Mouse (Mus musculus): ENCODE data around the gene Nudt4. TPM values are rescaled to one million over a fixed set of nuclear protein-coding genes. Genes with fewer than 3 reads are reported as not detected.
"Not testable (repeated sequence)": the region's sequence is repeated elsewhere in the genome, so short reads cannot be mapped to it uniquely, and the experiment has no call there.

Nudt4 gene
- total and polyA plus RNA-seq, 3 experiments: 21.1 to 35.7 TPM; not detected in 1

DNA sequence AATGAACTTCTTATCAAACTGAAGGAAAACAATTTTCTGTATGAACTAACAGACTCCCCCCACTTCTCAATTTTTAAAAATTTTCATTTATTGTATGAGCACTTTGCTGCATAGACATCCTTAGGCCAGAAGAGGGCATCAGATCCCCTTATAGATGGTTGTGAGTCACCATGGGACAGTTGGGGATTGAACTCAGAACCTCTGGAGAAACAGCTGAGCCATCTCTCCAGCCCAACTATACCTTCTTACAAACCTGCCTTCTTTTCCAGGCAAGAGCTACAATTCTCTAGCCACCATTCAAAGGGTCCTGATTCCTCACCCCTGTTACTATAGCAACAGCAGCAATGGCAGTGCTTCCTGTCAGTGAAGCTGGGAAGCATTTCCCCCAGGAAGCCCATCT lies 12.2 kb downstream of the Nudt4 start:
- no peaks in the 10 kb centered on the region for H3K9me3 ChIP-seq (replicated peaks; ENCODE audit: insufficient read depth, low read length)
- H3K4me3 ChIP-seq (ENCODE audit: control insufficient read depth in 1 of 2, insufficient read depth in 1 of 2, low read depth in 2 of 2, low read length in 2 of 2): no peak overlapping the region
- DNase-seq (ENCODE audit: low read depth, low spot score): peak; percentile 65
- peaks cover 0 to 2% of the 10 kb centered on the region in 2 experiments; a peak in 2 of 4 replicates for H3K36me3 ChIP-seq (ENCODE audit: control insufficient read depth in 1 of 2, insufficient read depth in 2 of 2, low read length in 2 of 2)
- no peak overlapping the region for H3K9ac ChIP-seq (ENCODE audit: control insufficient read depth, low read depth, low read length, poor library complexity, severe bottlenecking)
- TF ChIP-seq MEF2A (IDR thresholded peaks at IDR 0.05; ENCODE audit: extremely low read depth, insufficient replicate concordance, low read depth, low read length, poor library complexity, severe bottlenecking) (no peak), EP300 (IDR thresholded peaks at IDR 0.05; ENCODE audit: low read depth in 1 of 2, low read length in 2 of 2) (no peak), CTCF (IDR thresholded peaks at IDR 0.05 in 2 of 3, conservative IDR thresholded peaks at IDR 0.05 in 1 of 3; ENCODE audit: control insufficient read depth in 1 of 3, insufficient read depth in 1 of 3, low read depth in 2 of 3, low read length in 3 of 3, poor library complexity in 1 of 3, severe bottlenecking in 1 of 3) (peak; percentile 24 to 54 (median 44)), POLR2AphosphoS2 (IDR thresholded peaks at IDR 0.05; ENCODE audit: low read length) (no peak), ETS1 (IDR thresholded peaks at IDR 0.05; ENCODE audit: low read depth, low read length) (no peak), SMC3 (IDR thresholded peaks at IDR 0.05; ENCODE audit: low read depth, low read length) (peak; percentile 49), USF1 (IDR thresholded peaks at IDR 0.05; ENCODE audit: low read depth, low read length) (no peak), UBTF (IDR thresholded peaks at IDR 0.05; ENCODE audit: borderline replicate concordance, insufficient read depth, low read depth, low read length) (no peak), RAD21 (IDR thresholded peaks at IDR 0.05; ENCODE audit: low read depth, low read length) (peak; percentile 46)
- H3K4me1 ChIP-seq (ENCODE audit: control insufficient read depth in 1 of 2, insufficient read depth in 2 of 2, low read length in 2 of 2): no peaks in the 10 kb centered on the region
- H3K79me2 ChIP-seq (ENCODE audit: control insufficient read depth, insufficient read depth, low read length, poor library complexity): peaks cover 2% of the 10 kb centered on the region; the same call in 1 of the 2 replicates
- no peak overlapping the region for H3K27ac ChIP-seq (ENCODE audit: control insufficient read depth, low read depth, low read length)
- no peaks in the 10 kb centered on the region for H3K27me3 ChIP-seq (ENCODE audit: control insufficient read depth in 1 of 2, insufficient read depth in 2 of 2, low read length in 2 of 2)

- Histone ChIP-seq H3K27ac (ENCODE audit: control insufficient read depth, low read depth, low read length) (no peak overlapping the region), H3K4me1 (ENCODE audit: control insufficient read depth in 1 of 2, insufficient read depth in 2 of 2, low read length in 2 of 2) (no peaks in the 10 kb centered on the region), H3K27me3 (ENCODE audit: control insufficient read depth in 1 of 2, insufficient read depth in 2 of 2, low read length in 2 of 2) (no peaks in the 10 kb centered on the region), H3K9me3 (replicated peaks; ENCODE audit: insufficient read depth, low read length) (no peaks in the 10 kb centered on the region), H3K4me3 (ENCODE audit: control insufficient read depth in 1 of 2, insufficient read depth in 1 of 2, low read depth in 2 of 2, low read length in 2 of 2) (no peak overlapping the region), H3K36me3 (ENCODE audit: control insufficient read depth in 1 of 2, insufficient read depth in 2 of 2, low read length in 2 of 2) (peaks cover 0 to 3% of the 10 kb centered on the region in 2 experiments; a peak in 2 of 4 replicates), H3K79me2 (ENCODE audit: control insufficient read depth, insufficient read depth, low read length, poor library complexity) (no peaks in the 10 kb centered on the region; the same call in 1 of the 2 replicates), H3K9ac (ENCODE audit: control insufficient read depth, low read depth, low read length, poor library complexity, severe bottlenecking) (no peak overlapping the region)
- DNase-seq (ENCODE audit: low read depth, low spot score): peak; percentile 64
- TF ChIP-seq RAD21 (IDR thresholded peaks at IDR 0.05; ENCODE audit: low read depth, low read length): peak; percentile 97
- no peak for TF ChIP-seq UBTF (IDR thresholded peaks at IDR 0.05; ENCODE audit: borderline replicate concordance, insufficient read depth, low read depth, low read length)
- no peak for TF ChIP-seq MEF2A (IDR thresholded peaks at IDR 0.05; ENCODE audit: extremely low read depth, insufficient replicate concordance, low read depth, low read length, poor library complexity, severe bottlenecking)
- TF ChIP-seq CTCF (IDR thresholded peaks at IDR 0.05 in 2 of 3, conservative IDR thresholded peaks at IDR 0.05 in 1 of 3; ENCODE audit: control insufficient read depth in 1 of 3, insufficient read depth in 1 of 3, low read depth in 2 of 3, low read length in 3 of 3, poor library complexity in 1 of 3, severe bottlenecking in 1 of 3): peak; percentile 33 to 79 (median 43); a peak in 5 of 6 replicates
- TF ChIP-seq SMC3 (IDR thresholded peaks at IDR 0.05; ENCODE audit: low read depth, low read length): peak; percentile 75
- peak; percentile 83 for TF ChIP-seq ZC3H11A (IDR thresholded peaks at IDR 0.05; ENCODE audit: low read depth, low read length)
These were observed 13.4 kb downstream of the Nudt4 start for GRCm38 (mm10) chr10:95550506-95550905.

DNA sequence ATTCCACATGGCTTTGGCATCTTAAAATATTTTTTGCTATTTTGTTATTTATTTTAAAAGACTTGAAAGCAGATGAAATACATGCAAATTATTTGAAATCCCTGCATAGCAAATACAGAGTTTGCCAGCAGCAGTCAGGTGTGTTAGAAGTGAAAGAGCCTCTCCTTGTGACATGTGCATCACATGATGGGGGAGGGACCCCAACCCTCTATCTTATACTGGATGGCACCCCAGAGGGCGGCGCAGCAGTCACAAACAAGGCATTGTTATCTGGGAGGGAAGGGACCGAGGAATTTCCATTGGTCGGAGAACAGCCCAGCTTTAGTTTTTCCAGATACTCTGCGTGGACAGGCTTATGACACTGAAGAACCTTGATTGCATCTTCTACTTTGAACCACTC lies 14.9 kb downstream of the Nudt4 start:
- H3K4me1 ChIP-seq (ENCODE audit: control insufficient read depth in 1 of 2, insufficient read depth in 2 of 2, low read length in 2 of 2); H3K27me3 ChIP-seq (ENCODE audit: control insufficient read depth in 1 of 2, insufficient read depth in 2 of 2, low read length in 2 of 2); H3K9me3 ChIP-seq (replicated peaks; ENCODE audit: insufficient read depth, low read length); H3K27ac ChIP-seq (ENCODE audit: control insufficient read depth, low read depth, low read length); H3K36me3 ChIP-seq (ENCODE audit: control insufficient read depth in 1 of 2, insufficient read depth in 2 of 2, low read length in 2 of 2); H3K4me3 ChIP-seq (ENCODE audit: control insufficient read depth in 1 of 2, insufficient read depth in 1 of 2, low read depth in 2 of 2, low read length in 2 of 2); H3K79me2 ChIP-seq (ENCODE audit: control insufficient read depth, insufficient read depth, low read length, poor library complexity); DNase-seq (ENCODE audit: low read depth, low spot score); H3K9ac ChIP-seq (ENCODE audit: control insufficient read depth, low read depth, low read length, poor library complexity, severe bottlenecking): not testable (repeated sequence)

Data from MEL (cell line).